Mouse (Mus musculus) bone marrow, adult 2 months (tissue): ENCODE results near the gene Aldh3a1. TPM values are rescaled to one million over a fixed set of nuclear protein-coding genes. Genes with fewer than 3 reads are reported as not detected.

ENCODE experiments used
- H3K27ac ChIP-seq: fragments of 200-500 bp; 2 replicates; pipeline ENCODE4 v1.5.1; 2012; ENCODE audit warnings: low read depth, mild to moderate bottlenecking, control low read depth, inconsistent platforms, low read length; ENCODE audit not compliant: control insufficient read depth, poor library complexity, insufficient read depth
- H3K4me1 ChIP-seq: fragments of 200-500 bp; 2 replicates; pipeline ENCODE4 v1.6.1; 2011; ENCODE audit warnings: low read length; ENCODE audit not compliant: control insufficient read depth, insufficient read depth
- H3K4me3 ChIP-seq: fragments of 200-500 bp; replicated peaks from 2 replicates; pipeline ENCODE3; 2011; ENCODE audit warnings: mild to moderate bottlenecking, low read depth, low read length, control low read depth; ENCODE audit not compliant: control insufficient read depth
- CTCF ChIP-seq: fragments of 200-500 bp; IDR thresholded peaks from 2 replicates; pipeline ENCODE4 v1.5.1; 2011; ENCODE audit warnings: low read length, control low read depth; ENCODE audit not compliant: control insufficient read depth, insufficient read depth
- POLR2A ChIP-seq: fragments of 200-500 bp; IDR thresholded peaks from 2 replicates; pipeline ENCODE4 v1.6.1; 2011; ENCODE audit warnings: low read depth, mild to moderate bottlenecking, control low read depth, low read length, borderline replicate concordance; ENCODE audit not compliant: control insufficient read depth
- WGBS: fragments of 180-500 bp; shearing (Covaris S2); methylation state at CpG from one replicate; pipeline ENCODE4 v1.1.7; 2018; 5-methylcytosine and 5-hydroxymethylcytosine counted together
- polyA plus RNA-seq: library from polyadenylated mRNA; stranded (reverse); fragments of >200 nt; gene quantifications from 2 replicates; pipeline ENCODE4 v1.2.4, GENCODE M21; 2011; ENCODE audit warnings: low replicate concordance; ENCODE audit not compliant: missing spikeins, insufficient read depth, insufficient read length

Gene Aldh3a1
- polyA plus RNA-seq, 1 experiment = not detected

GRCm38 (mm10) chr11:61222971-61223745, 15.8 kb downstream of the Aldh3a1 start:
- no peak overlapping the region for H3K27ac ChIP-seq
- WGBS = 66% methylated on average over 9 of the region's 9 CpGs
- no peak for TF ChIP-seq CTCF
- no peak for TF ChIP-seq POLR2A

DNA sequence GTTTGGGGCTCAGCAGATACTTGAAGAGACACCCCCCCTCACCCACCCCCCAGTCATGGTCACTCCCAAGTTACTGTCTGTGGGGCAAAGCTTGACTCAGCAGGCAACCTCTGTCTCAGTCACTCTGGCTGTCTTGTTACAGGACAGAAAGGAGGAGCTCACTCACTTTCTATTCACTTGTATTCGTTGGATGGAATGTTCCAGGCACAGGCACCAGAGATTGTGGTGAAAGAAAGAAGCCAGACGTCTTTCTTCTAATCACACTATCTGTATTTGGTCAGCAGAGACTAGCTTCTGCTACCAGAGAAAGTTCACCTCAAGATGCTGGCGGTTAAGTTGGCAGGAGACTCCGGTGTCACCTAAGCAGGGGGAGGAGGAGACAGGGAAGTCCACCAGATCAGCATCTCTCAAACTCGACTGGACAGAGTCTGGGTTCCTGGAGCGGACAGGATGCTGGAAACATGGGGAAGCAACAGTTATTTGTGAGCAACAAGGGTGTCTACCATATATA, 17.0 kb downstream of the Aldh3a1 start:
- Histone ChIP-seq H3K4me3 (no peak overlapping the region), H3K4me1 (no peaks in the 10 kb centered on the region; the same call in 1 of the 2 replicates), H3K27ac (no peak overlapping the region)
- TF ChIP-seq CTCF (no peak), POLR2A (no peak)
- 67% methylated on average over 6 of the region's 6 CpGs for WGBS

More at GRCm38 (mm10) chr11:61222971-61223745, 15.8 kb downstream of the Aldh3a1 start:
- Histone ChIP-seq H3K4me1 (no peaks in the 10 kb centered on the region; the same call in 1 of the 2 replicates), H3K4me3 (no peak overlapping the region)

DNA sequence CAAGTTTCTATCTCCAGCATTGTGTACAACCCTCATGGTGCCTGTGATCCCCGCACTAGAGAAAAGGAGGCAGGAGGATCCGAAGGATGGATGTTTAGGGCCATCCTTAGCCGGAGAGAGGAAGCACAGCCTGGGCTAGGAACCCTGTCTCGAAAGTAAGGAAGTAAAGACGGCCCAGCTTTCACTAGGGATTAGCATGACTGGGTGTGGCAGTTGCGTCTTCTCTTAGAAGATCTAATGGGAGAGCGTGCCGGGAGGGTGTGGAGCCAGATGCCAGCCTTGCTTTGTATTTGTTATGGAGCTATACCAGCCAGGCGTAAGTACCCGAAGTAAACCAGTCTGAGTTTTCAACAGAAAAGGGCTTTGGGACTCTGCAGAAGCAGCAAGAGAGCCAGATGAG, 17.6 kb downstream of the Aldh3a1 start:
- Histone ChIP-seq H3K27ac (no peak overlapping the region), H3K4me3 (no peak overlapping the region), H3K4me1 (no peaks in the 10 kb centered on the region; the same call in 1 of the 2 replicates)
- TF ChIP-seq CTCF (no peak), POLR2A (no peak)
- 85% methylated on average over 10 of the region's 10 CpGs for WGBS

DNA sequence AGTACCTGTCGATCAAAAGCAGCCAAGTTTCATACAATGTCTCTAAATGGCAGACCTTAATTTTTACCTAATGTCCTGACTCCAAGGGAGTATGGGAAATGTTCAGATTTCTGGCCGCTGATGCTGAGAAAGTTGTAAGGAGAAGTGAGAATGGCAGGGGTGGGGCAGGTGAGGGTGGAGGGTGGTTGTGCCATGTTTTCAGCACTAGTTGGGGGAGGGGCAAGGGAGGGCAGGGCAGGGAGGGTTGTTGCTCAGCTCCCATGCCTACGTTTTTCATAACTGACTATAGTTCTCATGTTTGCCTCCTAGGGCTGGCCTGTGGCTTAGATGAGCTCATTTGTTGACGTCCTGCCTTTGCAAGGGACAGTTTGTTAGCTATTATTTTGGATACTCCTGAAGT, 18.2 kb downstream of the Aldh3a1 start:
- H3K27ac ChIP-seq = no peak overlapping the region
- TF ChIP-seq CTCF = no peak
- no peak for TF ChIP-seq POLR2A
- H3K4me1 ChIP-seq = no peaks in the 10 kb centered on the region; the same call in 1 of the 2 replicates
- 64% methylated on average over 4 of the region's 4 CpGs for WGBS
- H3K4me3 ChIP-seq = no peak overlapping the region

- Histone ChIP-seq H3K4me1 (no peaks in the 10 kb centered on the region; the same call in 1 of the 2 replicates), H3K27ac (no peak overlapping the region), H3K4me3 (no peak overlapping the region)
- no peak for TF ChIP-seq POLR2A
- TF ChIP-seq CTCF = no peak
- 83% methylated on average over 6 of the region's 6 CpGs for WGBS
These were observed 18.6 kb downstream of the Aldh3a1 start for GRCm38 (mm10) chr11:61225941-61226412.

DNA sequence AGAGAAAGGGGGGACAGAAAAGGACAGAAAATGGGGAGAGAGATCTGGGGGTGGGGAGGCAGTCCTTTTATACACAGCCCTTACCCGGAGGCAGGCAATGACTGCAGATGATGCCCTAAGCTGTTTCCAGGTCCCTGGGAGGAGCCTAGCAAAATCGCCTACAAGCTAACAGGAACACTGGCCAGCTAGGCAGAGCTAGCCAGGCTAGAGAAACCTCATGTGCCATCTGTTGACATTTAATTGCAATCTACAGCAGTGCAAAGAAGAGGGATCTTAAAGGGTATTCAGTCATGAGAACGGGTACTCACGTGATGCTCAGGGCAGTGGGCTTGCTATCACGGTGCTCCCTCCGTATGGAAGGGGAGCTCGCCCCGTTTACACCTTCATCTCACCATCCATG, 20.5 kb downstream of the Aldh3a1 start:
- no peaks in the 10 kb centered on the region; the same call in 1 of the 2 replicates for H3K4me1 ChIP-seq
- TF ChIP-seq POLR2A = no peak
- 87% methylated on average over 8 of the region's 8 CpGs for WGBS
- H3K4me3 ChIP-seq = no peak overlapping the region
- H3K27ac ChIP-seq = no peak overlapping the region

DNA sequence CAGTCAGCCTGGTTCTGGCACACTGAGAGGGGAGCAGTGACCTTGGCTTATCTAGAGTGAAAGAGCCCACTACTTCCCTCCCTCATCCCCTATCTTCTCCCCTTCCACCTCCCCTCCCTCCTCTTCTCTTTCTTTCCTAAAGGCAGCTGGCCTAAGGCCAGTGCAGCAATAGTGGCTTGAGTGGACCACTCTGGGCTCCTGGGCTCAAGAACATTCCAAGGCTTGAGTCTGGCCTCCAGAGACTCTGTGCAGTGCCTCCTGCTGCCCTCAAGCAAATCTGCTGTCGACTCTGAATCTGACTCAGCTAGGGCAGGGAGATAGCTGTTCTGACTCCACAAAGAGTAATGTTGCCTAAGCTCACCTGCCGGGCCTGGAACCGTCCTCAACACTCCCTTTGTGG, 21.1 kb downstream of the Aldh3a1 start:
- no peak for TF ChIP-seq POLR2A
- TF ChIP-seq CTCF = no peak
- Histone ChIP-seq H3K4me1 (no peaks in the 10 kb centered on the region; the same call in 1 of the 2 replicates), H3K27ac (no peak overlapping the region), H3K4me3 (no peak overlapping the region)
- 64% methylated on average over 3 of the region's 3 CpGs for WGBS

GRCm38 (mm10) chr11:61231329-61231728, 24.0 kb downstream of the Aldh3a1 start:
- no peaks in the 10 kb centered on the region for H3K4me1 ChIP-seq
- WGBS = under 1% methylated on average over 9 of the region's 9 CpGs
- H3K27ac ChIP-seq = no peak overlapping the region
- no peak overlapping the region for H3K4me3 ChIP-seq
- TF ChIP-seq POLR2A (no peak), CTCF (peak; percentile 15; the same call in 1 of the 2 replicates)

- Histone ChIP-seq H3K4me1 (no peaks in the 10 kb centered on the region), H3K27ac (no peak overlapping the region), H3K4me3 (no peak overlapping the region)
- TF ChIP-seq CTCF (no peak), POLR2A (no peak)
- WGBS = 58% methylated on average over 5 of the region's 5 CpGs
These were observed 26.8 kb downstream of the Aldh3a1 start for GRCm38 (mm10) chr11:61234174-61234573.
